ENCODE assay signal across 8 mouse cellular contexts in genomic region chr2:156422631-156423030, GRCm38 (mm10). TPM values are rescaled to one million over a fixed set of nuclear protein-coding genes. Genes with fewer than 3 reads are reported as not detected.
DNase-seq lines count a peak whose midpoint lies in the region; ATAC-seq lines count a peak whose summit lies in the region.

No protein-coding gene starts in this region.

- peak; percentile 16; the same call in 1 of the 2 replicates for ATAC-seq in lung, embryonic 16.5 days (ENCODE audit: low read depth)
- peak; percentile 27; the same call in 1 of the 2 replicates for ATAC-seq in stomach, embryonic 15.5 days (ENCODE audit: insufficient read depth, low FRiP score, low read depth)
- no peak for ATAC-seq in megakaryocyte-erythroid progenitor cell, adult 5-6 weeks (replicated peaks; ENCODE audit: low FRiP score, low TSS enrichment, poor library complexity, severe bottlenecking)

- peaks cover 26% of the 10 kb centered on the region for H3K27me3 ChIP-seq in lung, embryonic 16.5 days (ENCODE audit: control insufficient read depth, insufficient read depth, low read depth, low read length)
- H3K27me3 ChIP-seq in stomach, embryonic 15.5 days (replicated peaks), result peaks cover 19% of the 10 kb centered on the region

- H3K36me3 ChIP-seq in lung, embryonic 16.5 days (ENCODE audit: control insufficient read depth, insufficient read depth, low read length), result no peaks in the 10 kb centered on the region
- H3K36me3 ChIP-seq in stomach, embryonic 15.5 days, result no peaks in the 10 kb centered on the region

- H3K4me3 ChIP-seq in lung, embryonic 16.5 days (ENCODE audit: low read length), result no peak overlapping the region; the same call in 1 of the 2 replicates
- no peak overlapping the region for H3K4me3 ChIP-seq in stomach, embryonic 15.5 days (replicated peaks)

- H3K27ac ChIP-seq in lung, embryonic 16.5 days (ENCODE audit: low read length), result peak overlapping the region; percentile 53
- H3K27ac ChIP-seq in stomach, embryonic 15.5 days, result 0 out of 2 replicates have a peak overlapping the region, but pooled peaks have one; percentile 35

- no peaks in the 10 kb centered on the region for H3K9me3 ChIP-seq in lung, embryonic 16.5 days (ENCODE audit: control insufficient read depth, low read length)
- H3K9me3 ChIP-seq in stomach, embryonic 15.5 days, result no peaks in the 10 kb centered on the region

- 0% methylated on average over 8 of the region's 8 CpGs for WGBS in lung, embryonic 16.5 days
- WGBS in stomach, embryonic 15.5 days, result 8% methylated on average over 7 of the region's 8 CpGs

- H3K4me2 ChIP-seq in lung, embryonic 16.5 days (ENCODE audit: low read depth, low read length), result peak overlapping the region; percentile 32
- H3K4me2 ChIP-seq in stomach, embryonic 15.5 days, result peak overlapping the region; percentile 98

- DNase-seq in cerebellum, adult 11-12 months, result peak; percentile 11
- DNase-seq in cerebellum, postnatal 36 days, result no peak
- DNase-seq in ovary, adult 18-20 months (ENCODE audit: low spot score), result peak; percentile 50
- no peak for DNase-seq in ovary, postnatal 10 days (ENCODE audit: low spot score)
- DNase-seq in right cerebral cortex, postnatal 36 days (ENCODE audit: low spot score in 2 of 2), result no peak

- 0 out of 2 replicates have a peak overlapping the region, but pooled peaks have one; percentile 19 for H3K9ac ChIP-seq in lung, embryonic 16.5 days (ENCODE audit: low read length)
- no peak overlapping the region for H3K9ac ChIP-seq in stomach, embryonic 15.5 days

- peaks cover 18% of the 10 kb centered on the region; the same call in 1 of the 2 replicates for H3K4me1 ChIP-seq in lung, embryonic 16.5 days (replicated peaks; ENCODE audit: control insufficient read depth, insufficient read depth, low read length)
- H3K4me1 ChIP-seq in stomach, embryonic 15.5 days, result peaks cover 23% of the 10 kb centered on the region

RNA-seq across cellular contexts. Expression of gene Epb41l1, which starts 1.9 kb away (rescaled TPM):
- 2.1 and 2.2 TPM in 2 replicates for polyA plus RNA-seq in lung, embryonic 16.5 days (2015; fragmentation: Nextera tagmentation; extraction: Ambion mirVana)
- polyA plus RNA-seq in stomach, embryonic 15.5 days (2015; fragmentation: Nextera tagmentation; extraction: Ambion mirVana), result 3.0 and 3.3 TPM in 2 replicates
- total RNA-seq in megakaryocyte-erythroid progenitor cell, adult 5-6 weeks (2014; fragmentation: Nextera tagmentation), result not detected in 2 replicates
- 0.15 TPM in 1 of 2 replicates, not detected in the other for total RNA-seq in megakaryocyte-erythroid progenitor cell, adult 5-6 weeks (2017)

Comparison
In these comparisons a context has a peak if more than half of its experiments do, and no peak if none do; other contexts are left out.
1. DNase-seq: peak in cerebellum, adult 11-12 months (single experiment) and ovary, adult 18-20 months (single experiment); none in cerebellum, postnatal 36 days (0 of 2), ovary, postnatal 10 days (single experiment) and right cerebral cortex, postnatal 36 days (0 of 2).